Mouse (Mus musculus): ENCODE measurements at regions not wholly inside any gene's neighbourhood (a gene's known extent, or its start where the extent isn't known, plus 50 kb on each side); places are given as distances from the start of the nearest gene placed in this dataset.

DNA sequence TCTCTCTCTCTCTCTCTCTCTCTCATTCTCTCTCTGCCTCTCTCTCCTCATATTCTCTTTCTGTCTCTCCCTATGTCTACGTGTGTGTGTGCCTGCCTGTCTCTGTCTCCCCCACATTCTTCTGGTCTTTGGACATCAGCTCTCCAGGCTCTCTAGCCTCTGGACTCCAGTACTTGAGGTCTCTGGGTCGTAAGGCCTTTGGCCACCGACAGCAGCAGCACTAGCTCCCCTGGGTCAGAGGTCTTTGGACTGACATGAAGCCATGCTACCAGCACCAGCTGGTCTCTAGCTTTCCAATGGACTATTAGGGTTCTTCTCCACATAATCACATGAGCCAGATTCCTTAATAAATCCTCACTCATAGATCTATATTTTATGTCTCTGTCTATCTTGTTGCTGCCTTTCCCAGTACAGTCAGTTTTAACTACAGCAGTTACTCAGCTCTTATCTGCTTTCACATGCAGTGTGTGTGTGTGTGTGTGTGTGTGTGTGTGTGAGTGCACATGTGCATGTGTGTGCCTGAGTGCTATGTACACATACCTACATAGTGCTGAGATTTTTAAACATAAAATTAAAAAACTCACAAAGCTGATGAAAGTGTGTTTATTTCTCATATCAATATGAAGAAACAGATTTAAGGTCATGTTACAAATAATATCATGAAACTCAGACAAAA, 81.7 kb upstream of the Cpeb2 start:
- no peak overlapping the region for H3K4me2 ChIP-seq (ENCODE audit: insufficient read depth, low read depth, poor library complexity, severe bottlenecking)
- dilution Hi-C loops (cut with MboI; ENCODE audit: extremely low pct_ligation_motif_present, extremely low pct_unique_long_range_greater_than_20kb, low sequenced_read_pairs) = no loop called here
- no peaks in the 10 kb centered on the region for H3K79me2 ChIP-seq (replicated peaks; ENCODE audit: control insufficient read depth, extremely low read depth, insufficient read depth, poor library complexity, severe bottlenecking)
- peaks cover 11 to 13% of the 10 kb centered on the region in 2 experiments for H3K4me1 ChIP-seq (ENCODE audit: control insufficient read depth in 1 of 2, insufficient read depth in 2 of 2)
- no peak overlapping the region for H3K9ac ChIP-seq (ENCODE audit: insufficient read depth, low read depth)
- H3K36me3 ChIP-seq (replicated peaks in 1 of 2; ENCODE audit: control insufficient read depth in 1 of 2, insufficient read depth in 1 of 2, low read length in 1 of 2) = no peaks in the 10 kb centered on the region
- H3K9me3 ChIP-seq (replicated peaks; ENCODE audit: low read length) = no peaks in the 10 kb centered on the region
- no peak overlapping the region for H3K4me3 ChIP-seq (replicated peaks in 1 of 3; ENCODE audit: low read depth in 2 of 3, low read length in 2 of 3, poor library complexity in 1 of 3)
- DNase-seq (ENCODE audit: extremely low read depth) = no peak
- no peak overlapping the region for H3K27ac ChIP-seq (ENCODE audit: insufficient read depth, low read depth)
- TF ChIP-seq HCFC1 (IDR thresholded peaks at IDR 0.05; ENCODE audit: low read depth, low read length) (no peak), CTCF (conservative IDR thresholded peaks at IDR 0.05 in 1 of 2, IDR thresholded peaks at IDR 0.05 in 1 of 2; ENCODE audit: low read depth in 2 of 2, low read length in 2 of 2) (no peak)
- in situ Hi-C loops (cut with MboI; ENCODE audit: low pct_ligation_motif_present, low pct_unique_long_range_greater_than_20kb, low sequenced_read_pairs) = no loop called here
- H3K27me3 ChIP-seq (replicated peaks) = no peaks in the 10 kb centered on the region

DNA sequence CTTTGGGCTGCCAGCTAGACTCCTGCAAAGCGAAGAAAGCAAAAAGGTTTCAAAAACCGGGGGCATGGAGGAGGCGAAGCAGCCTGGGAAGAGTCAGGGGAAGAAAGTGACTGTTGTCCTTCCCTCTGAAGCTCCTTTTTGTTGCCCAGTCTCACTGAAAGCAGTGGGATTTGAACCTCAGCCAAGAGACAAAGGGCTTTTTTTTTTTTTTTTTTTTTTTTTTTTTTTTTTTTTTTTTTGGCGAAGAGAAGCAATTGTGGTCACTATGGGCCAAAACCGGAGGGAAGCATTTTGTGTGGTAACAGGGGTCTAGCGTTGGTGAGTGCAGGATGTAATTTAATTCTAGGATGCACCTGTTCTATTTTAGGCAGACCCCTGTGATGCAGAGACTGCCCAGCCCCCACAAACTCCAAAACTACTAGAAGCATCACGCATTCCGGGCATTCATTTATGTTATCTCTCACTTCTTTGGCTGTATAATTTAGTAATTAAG, 80.8 kb upstream of the Cpeb2 start:
- TF ChIP-seq POLR2A (IDR thresholded peaks at IDR 0.05; ENCODE audit: low read depth, low read length) (no peak), ZNF384 (IDR thresholded peaks at IDR 0.05; ENCODE audit: low read depth, low read length) (peak; percentile 73)
- no peaks in the 10 kb centered on the region for H3K9me3 ChIP-seq (replicated peaks; ENCODE audit: low read length)
- no peak overlapping the region for H3K27ac ChIP-seq (ENCODE audit: insufficient read depth, low read depth)
- no peaks in the 10 kb centered on the region for H3K27me3 ChIP-seq (replicated peaks)
- no peak for DNase-seq (ENCODE audit: extremely low read depth)
- H3K4me3 ChIP-seq (replicated peaks in 1 of 3; ENCODE audit: low read depth in 2 of 3, low read length in 2 of 3, poor library complexity in 1 of 3) = no peak overlapping the region
- H3K79me2 ChIP-seq (replicated peaks; ENCODE audit: control insufficient read depth, extremely low read depth, insufficient read depth, poor library complexity, severe bottlenecking) = no peaks in the 10 kb centered on the region
- no peak overlapping the region for H3K9ac ChIP-seq (ENCODE audit: insufficient read depth, low read depth)
- H3K4me2 ChIP-seq (ENCODE audit: insufficient read depth, low read depth, poor library complexity, severe bottlenecking) = no peak overlapping the region
- dilution Hi-C loops (cut with MboI; ENCODE audit: extremely low pct_ligation_motif_present, extremely low pct_unique_long_range_greater_than_20kb, low sequenced_read_pairs) = no loop called here
- no peaks in the 10 kb centered on the region for H3K36me3 ChIP-seq (replicated peaks in 1 of 2; ENCODE audit: control insufficient read depth in 1 of 2, insufficient read depth in 1 of 2, low read length in 1 of 2)
- H3K4me1 ChIP-seq (ENCODE audit: control insufficient read depth in 1 of 2, insufficient read depth in 2 of 2) = peaks cover 4 to 7% of the 10 kb centered on the region in 2 experiments
- in situ Hi-C loops (cut with MboI; ENCODE audit: low pct_ligation_motif_present, low pct_unique_long_range_greater_than_20kb, low sequenced_read_pairs) = no loop called here

- dilution Hi-C loops (cut with MboI; ENCODE audit: extremely low pct_ligation_motif_present, extremely low pct_unique_long_range_greater_than_20kb, low sequenced_read_pairs) = no loop called here
- H3K4me1 ChIP-seq (ENCODE audit: control insufficient read depth in 1 of 2, insufficient read depth in 2 of 2) = 0 out of 4 replicates have a peak, but pooled peaks cover 0 to 3% of the 10 kb centered on the region in 2 experiments
Observed at GRCm38 (mm10) chr5:43152881-43153280, 80.1 kb upstream of the Cpeb2 start.

More at GRCm38 (mm10) chr5:43152881-43153280, 80.1 kb upstream of the Cpeb2 start:
- no peak for TF ChIP-seq PAX5 (IDR thresholded peaks at IDR 0.05; ENCODE audit: low read length)
- TF ChIP-seq RCOR1 (conservative IDR thresholded peaks at IDR 0.05; ENCODE audit: low read depth, low read length) = no peak
- no peak for TF ChIP-seq BHLHE40 (IDR thresholded peaks at IDR 0.05; ENCODE audit: low read depth, low read length)
- no peak for TF ChIP-seq CHD2 (IDR thresholded peaks at IDR 0.05; ENCODE audit: low read length)
- no peak for TF ChIP-seq USF1 (IDR thresholded peaks at IDR 0.05; ENCODE audit: low read depth, low read length)
- TF ChIP-seq POLR2AphosphoS2 (IDR thresholded peaks at IDR 0.05; ENCODE audit: low read depth, low read length) = no peak
- no peak for TF ChIP-seq CHD1 (IDR thresholded peaks at IDR 0.05; ENCODE audit: low read depth, low read length)
- Histone ChIP-seq H3K79me2 (replicated peaks; ENCODE audit: control insufficient read depth, extremely low read depth, insufficient read depth, poor library complexity, severe bottlenecking) (no peaks in the 10 kb centered on the region), H3K36me3 (replicated peaks in 1 of 2; ENCODE audit: control insufficient read depth in 1 of 2, insufficient read depth in 1 of 2, low read length in 1 of 2) (no peaks in the 10 kb centered on the region), H3K9ac (ENCODE audit: insufficient read depth, low read depth) (no peak overlapping the region), H3K9me3 (replicated peaks; ENCODE audit: low read length) (no peaks in the 10 kb centered on the region), H3K4me2 (ENCODE audit: insufficient read depth, low read depth, poor library complexity, severe bottlenecking) (no peak overlapping the region), H3K27me3 (replicated peaks) (no peaks in the 10 kb centered on the region), H3K27ac (ENCODE audit: insufficient read depth, low read depth) (no peak overlapping the region), H3K4me3 (replicated peaks in 1 of 3; ENCODE audit: low read depth in 2 of 3, low read length in 2 of 3, poor library complexity in 1 of 3) (no peak overlapping the region)
- in situ Hi-C loops (cut with MboI; ENCODE audit: low pct_ligation_motif_present, low pct_unique_long_range_greater_than_20kb, low sequenced_read_pairs) = no loop called here
- no peak for DNase-seq (ENCODE audit: extremely low read depth)
